Mouse (Mus musculus): ENCODE results near the gene Hopx. TPM values are rescaled to one million over a fixed set of nuclear protein-coding genes. Genes with fewer than 3 reads are reported as not detected.

The Hopx gene
- polyA plus RNA-seq, 2 experiments, result 1.9 to 12.2 TPM

DNA sequence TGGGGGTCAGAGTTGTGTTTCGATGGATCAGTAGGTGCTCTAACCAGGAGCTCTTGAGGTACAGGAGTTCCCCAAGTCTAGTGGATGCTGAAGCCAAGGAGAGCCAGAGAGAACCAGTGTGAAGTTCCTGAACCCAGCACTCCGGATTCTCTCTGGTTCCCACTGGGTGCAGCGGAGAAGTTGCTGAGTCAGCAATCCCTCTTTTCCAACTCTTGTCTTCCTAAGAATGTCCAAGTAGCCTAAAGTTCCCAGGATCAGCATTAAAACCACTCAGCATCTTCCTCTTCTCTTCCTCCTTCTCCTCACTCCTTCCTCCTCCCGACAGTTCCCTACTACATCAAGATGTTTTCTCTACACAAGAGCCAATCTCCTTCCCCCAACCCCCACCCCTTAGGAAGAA, 30.5 kb downstream of the Hopx start:
- Histone ChIP-seq H3K4me2 (replicated peaks; ENCODE audit: low read depth, low read length, severe bottlenecking) (no peak overlapping the region), H3K4me1 (ENCODE audit: control insufficient read depth, insufficient read depth, low read length) (no peaks in the 10 kb centered on the region), H3K27ac (replicated peaks; ENCODE audit: low read depth, low read length) (no peak overlapping the region), H3K4me3 (replicated peaks; ENCODE audit: low read length) (no peak overlapping the region), H3K9me3 (ENCODE audit: control insufficient read depth, low read length) (no peaks in the 10 kb centered on the region), H3K27me3 (ENCODE audit: control insufficient read depth, insufficient read depth, low read length) (no peaks in the 10 kb centered on the region), H3K36me3 (ENCODE audit: control insufficient read depth, insufficient read depth, low read length) (no peaks in the 10 kb centered on the region), H3K9ac (ENCODE audit: low read depth, low read length, severe bottlenecking) (no peak overlapping the region)
- no peak for ATAC-seq (ENCODE audit: low FRiP score, low read depth)
- no peak for TF ChIP-seq POLR2A (IDR thresholded peaks at IDR 0.05; ENCODE audit: borderline replicate concordance, extremely low read depth, insufficient read depth, insufficient read length)
- 90% methylated on average over 4 of the region's 4 CpGs for WGBS
- DNase-seq (ENCODE audit: low spot score), result no peak

DNA sequence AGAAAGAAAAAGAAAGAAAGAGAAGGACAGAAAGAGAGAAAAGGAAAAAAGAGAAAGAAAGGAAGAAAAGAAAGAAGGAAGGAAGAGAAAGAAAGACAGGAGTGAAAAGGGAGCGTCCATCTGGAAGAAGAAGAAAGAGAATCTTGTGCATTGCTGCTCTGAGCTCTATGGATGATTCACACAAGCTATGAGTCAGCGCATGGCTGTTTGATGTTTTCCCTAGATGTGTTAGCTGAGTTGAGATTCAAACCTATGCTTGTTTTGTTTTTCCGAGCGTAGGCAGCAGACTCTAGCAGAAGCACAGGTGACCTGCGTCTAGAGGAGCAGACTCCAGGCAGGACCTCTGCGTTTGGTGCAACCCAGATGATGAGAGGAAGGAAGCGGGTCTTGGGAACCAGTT, 32.2 kb downstream of the Hopx start:
- Histone ChIP-seq H3K4me2 (replicated peaks; ENCODE audit: low read depth, low read length, severe bottlenecking) (no peak overlapping the region), H3K4me1 (ENCODE audit: control insufficient read depth, insufficient read depth, low read length) (no peaks in the 10 kb centered on the region), H3K9me3 (ENCODE audit: control insufficient read depth, low read length) (no peaks in the 10 kb centered on the region), H3K9ac (ENCODE audit: low read depth, low read length, severe bottlenecking) (no peak overlapping the region), H3K27me3 (ENCODE audit: control insufficient read depth, insufficient read depth, low read length) (no peaks in the 10 kb centered on the region), H3K4me3 (replicated peaks; ENCODE audit: low read length) (no peak overlapping the region), H3K36me3 (ENCODE audit: control insufficient read depth, insufficient read depth, low read length) (no peaks in the 10 kb centered on the region), H3K27ac (replicated peaks; ENCODE audit: low read depth, low read length) (no peak overlapping the region)
- ATAC-seq (ENCODE audit: low FRiP score, low read depth) (no peak), DNase-seq (ENCODE audit: low spot score) (no peak)
- no peak for TF ChIP-seq POLR2A (IDR thresholded peaks at IDR 0.05; ENCODE audit: borderline replicate concordance, extremely low read depth, insufficient read depth, insufficient read length)
- WGBS, result 79% methylated on average over 7 of the region's 7 CpGs

DNA sequence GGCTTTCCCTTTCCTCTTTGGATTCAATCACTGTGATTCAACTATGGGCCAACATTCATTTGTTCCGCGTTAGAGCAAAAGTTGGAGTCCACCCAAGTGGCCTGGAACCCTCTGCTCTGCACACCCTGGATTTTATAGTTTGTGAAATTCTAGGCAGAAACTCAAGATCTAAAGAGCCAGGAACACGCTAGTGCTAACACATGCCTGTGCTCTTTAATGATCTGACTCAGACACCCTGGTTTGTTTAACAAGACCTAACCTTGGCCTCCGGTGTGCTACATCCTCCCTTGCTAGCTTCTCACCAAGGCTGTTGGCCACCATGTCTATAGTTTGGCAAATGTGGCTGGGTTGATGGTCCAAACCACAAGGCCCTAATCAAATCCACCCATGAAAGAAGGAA, 34.2 kb downstream of the Hopx start:
- ATAC-seq (ENCODE audit: low FRiP score, low read depth) (peak; percentile 74), DNase-seq (ENCODE audit: low spot score) (peak; percentile 75)
- no peaks in the 10 kb centered on the region for H3K9me3 ChIP-seq (ENCODE audit: control insufficient read depth, low read length)
- H3K4me1 ChIP-seq (ENCODE audit: control insufficient read depth, insufficient read depth, low read length), result no peaks in the 10 kb centered on the region
- H3K36me3 ChIP-seq (ENCODE audit: control insufficient read depth, insufficient read depth, low read length), result no peaks in the 10 kb centered on the region
- no peak for TF ChIP-seq POLR2A (IDR thresholded peaks at IDR 0.05; ENCODE audit: borderline replicate concordance, extremely low read depth, insufficient read depth, insufficient read length)
- 62% methylated on average over 4 of the region's 4 CpGs for WGBS
- H3K9ac ChIP-seq (ENCODE audit: low read depth, low read length, severe bottlenecking), result no peak overlapping the region
- H3K27ac ChIP-seq (replicated peaks; ENCODE audit: low read depth, low read length), result no peak overlapping the region
- no peak overlapping the region for H3K4me3 ChIP-seq (replicated peaks; ENCODE audit: low read length)
- H3K4me2 ChIP-seq (replicated peaks; ENCODE audit: low read depth, low read length, severe bottlenecking), result no peak overlapping the region
- no peaks in the 10 kb centered on the region for H3K27me3 ChIP-seq (ENCODE audit: control insufficient read depth, insufficient read depth, low read length)

DNA sequence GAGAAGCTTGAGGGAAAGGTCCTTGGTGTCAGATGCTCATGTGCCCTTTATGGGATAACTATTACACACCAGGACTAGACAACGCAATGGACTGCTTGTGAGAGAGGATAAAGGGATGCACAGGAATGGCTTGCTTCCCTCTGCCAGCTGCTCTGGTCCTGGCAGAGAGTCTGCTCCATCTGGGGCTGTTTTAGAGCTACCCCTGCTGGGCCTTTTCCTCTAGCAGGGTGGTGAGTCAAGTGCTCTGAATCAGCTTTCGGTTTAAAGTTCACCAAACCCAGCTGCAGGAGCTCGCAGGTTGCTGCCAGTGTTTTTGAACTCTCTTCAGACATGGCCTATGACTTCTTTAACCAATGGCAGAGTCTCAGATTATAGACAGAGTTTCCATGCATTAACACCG, 39.0 kb downstream of the Hopx start:
- TF ChIP-seq POLR2A (IDR thresholded peaks at IDR 0.05; ENCODE audit: borderline replicate concordance, extremely low read depth, insufficient read depth, insufficient read length), result no peak
- DNase-seq (ENCODE audit: low spot score), result no peak
- Histone ChIP-seq H3K9ac (ENCODE audit: low read depth, low read length, severe bottlenecking) (no peak overlapping the region), H3K4me1 (ENCODE audit: control insufficient read depth, insufficient read depth, low read length) (peaks cover 7% of the 10 kb centered on the region; the same call in 1 of the 2 replicates), H3K27ac (replicated peaks; ENCODE audit: low read depth, low read length) (no peak overlapping the region), H3K27me3 (ENCODE audit: control insufficient read depth, insufficient read depth, low read length) (no peaks in the 10 kb centered on the region), H3K4me2 (replicated peaks; ENCODE audit: low read depth, low read length, severe bottlenecking) (no peak overlapping the region), H3K9me3 (ENCODE audit: control insufficient read depth, low read length) (no peaks in the 10 kb centered on the region), H3K4me3 (replicated peaks; ENCODE audit: low read length) (no peak overlapping the region), H3K36me3 (ENCODE audit: control insufficient read depth, insufficient read depth, low read length) (no peaks in the 10 kb centered on the region)
- WGBS, result 78% methylated on average over 4 of the region's 4 CpGs
- ATAC-seq (ENCODE audit: low FRiP score, low read depth), result no peak

DNA sequence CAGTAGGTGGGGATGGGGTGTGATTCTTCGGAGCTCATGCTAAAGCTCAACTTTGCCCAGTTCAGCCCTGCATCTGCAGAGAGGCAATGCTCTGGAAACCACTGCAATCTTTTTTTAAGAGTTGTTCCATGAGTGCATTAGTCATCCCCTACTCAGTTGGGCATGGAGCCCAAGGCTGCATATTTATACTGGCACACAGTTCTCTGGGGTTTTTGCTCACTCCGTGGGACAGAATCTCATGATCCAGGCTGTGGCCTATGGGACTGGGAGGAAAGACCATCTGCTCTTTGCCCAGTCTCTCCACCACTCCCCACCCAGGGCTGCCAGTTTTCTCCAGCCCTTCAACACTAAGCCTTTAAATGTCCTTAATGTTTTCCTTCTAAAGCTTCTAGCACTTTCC, 40.0 kb downstream of the Hopx start:
- H3K36me3 ChIP-seq (ENCODE audit: control insufficient read depth, insufficient read depth, low read length), result no peaks in the 10 kb centered on the region
- H3K9ac ChIP-seq (ENCODE audit: low read depth, low read length, severe bottlenecking), result no peak overlapping the region
- H3K27ac ChIP-seq (replicated peaks; ENCODE audit: low read depth, low read length), result peak overlapping the region; percentile 63
- 57% methylated on average over 2 of the region's 2 CpGs for WGBS
- H3K4me1 ChIP-seq (ENCODE audit: control insufficient read depth, insufficient read depth, low read length), result peaks cover 7% of the 10 kb centered on the region; the same call in 1 of the 2 replicates
- ATAC-seq (ENCODE audit: low FRiP score, low read depth), result peak; percentile 60
- H3K4me3 ChIP-seq (replicated peaks; ENCODE audit: low read length), result no peak overlapping the region
- no peak overlapping the region for H3K4me2 ChIP-seq (replicated peaks; ENCODE audit: low read depth, low read length, severe bottlenecking)
- no peaks in the 10 kb centered on the region for H3K9me3 ChIP-seq (ENCODE audit: control insufficient read depth, low read length)
- H3K27me3 ChIP-seq (ENCODE audit: control insufficient read depth, insufficient read depth, low read length), result no peaks in the 10 kb centered on the region
- TF ChIP-seq POLR2A (IDR thresholded peaks at IDR 0.05; ENCODE audit: borderline replicate concordance, extremely low read depth, insufficient read depth, insufficient read length), result no peak
- peak; percentile 64 for DNase-seq (ENCODE audit: low spot score)

DNA sequence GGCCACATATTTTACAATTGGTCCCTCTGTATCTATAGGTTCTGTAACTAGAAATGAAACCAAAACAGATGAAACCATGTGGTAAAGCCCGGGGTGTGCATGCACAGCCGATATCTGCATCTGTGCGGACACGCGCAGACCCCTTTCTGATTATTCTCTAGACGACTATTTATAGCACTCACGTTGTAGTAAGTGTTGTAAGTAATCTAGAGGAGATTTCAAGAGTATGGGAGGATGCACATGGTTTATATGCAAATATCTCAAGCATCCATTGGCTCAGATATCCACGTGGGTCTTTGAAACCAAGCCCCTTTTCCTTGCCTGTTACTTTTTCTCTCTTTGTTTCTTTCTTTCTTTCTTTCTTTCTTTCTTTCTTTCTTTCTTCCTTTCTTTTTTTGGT, 41.1 kb downstream of the Hopx start:
- WGBS, result 86% methylated on average over 8 of the region's 8 CpGs
- Histone ChIP-seq H3K9me3 (ENCODE audit: control insufficient read depth, low read length) (no peaks in the 10 kb centered on the region), H3K4me1 (ENCODE audit: control insufficient read depth, insufficient read depth, low read length) (peaks cover 7% of the 10 kb centered on the region; the same call in 1 of the 2 replicates), H3K4me2 (replicated peaks; ENCODE audit: low read depth, low read length, severe bottlenecking) (no peak overlapping the region), H3K4me3 (replicated peaks; ENCODE audit: low read length) (no peak overlapping the region), H3K9ac (ENCODE audit: low read depth, low read length, severe bottlenecking) (no peak overlapping the region), H3K27me3 (ENCODE audit: control insufficient read depth, insufficient read depth, low read length) (no peaks in the 10 kb centered on the region), H3K36me3 (ENCODE audit: control insufficient read depth, insufficient read depth, low read length) (no peaks in the 10 kb centered on the region), H3K27ac (replicated peaks; ENCODE audit: low read depth, low read length) (no peak overlapping the region)
- no peak for DNase-seq (ENCODE audit: low spot score)
- TF ChIP-seq POLR2A (IDR thresholded peaks at IDR 0.05; ENCODE audit: borderline replicate concordance, extremely low read depth, insufficient read depth, insufficient read length), result no peak
- ATAC-seq (ENCODE audit: low FRiP score, low read depth), result no peak

All from limb, embryonic 14.5 days (tissue).